Mouse (Mus musculus) adrenal gland, adult (tissue): ENCODE measurements around the gene Shld2.
A peak's percentile ranks its signal among the peaks of the same experiment; 100 is the strongest.
"Not testable (repeated sequence)": the region's sequence is repeated elsewhere in the genome, so short reads cannot be mapped to it uniquely, and the experiment has no call there.

Source experiments
- DNase-seq, 2 experiments: peaks; one replicate each; pipeline ENCODE4 v3.0.0; 2022 to 2023; ENCODE audit warnings: low spot score in 1 of 2; ENCODE audit not compliant: inconsistent age in 2 of 2

Shld2 gene

DNA sequence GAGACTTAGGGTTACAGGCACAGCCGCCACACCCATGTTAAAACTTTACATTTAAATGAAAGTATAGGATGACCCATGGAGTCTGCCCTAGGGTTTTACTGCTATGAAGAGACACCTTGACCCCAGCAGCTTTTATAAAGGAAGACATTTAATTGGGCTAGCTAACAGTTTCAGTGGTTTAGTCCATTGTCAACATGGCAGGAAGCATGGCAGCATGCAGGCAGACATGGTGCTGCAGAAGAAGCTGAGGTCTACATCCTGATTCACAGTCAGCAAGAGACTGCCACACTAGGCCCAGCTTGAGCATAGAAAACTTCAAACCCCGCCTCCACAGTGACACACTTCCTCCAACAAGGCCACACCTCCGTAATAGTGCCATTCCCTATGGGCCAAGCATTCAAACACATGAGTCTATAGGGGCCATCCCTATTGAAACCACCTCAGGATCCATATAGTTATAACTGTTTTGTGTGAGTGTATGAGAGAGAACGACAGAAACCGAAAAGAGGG, 13.3 kb upstream of the Shld2 start:
- DNase-seq: no peak

DNA sequence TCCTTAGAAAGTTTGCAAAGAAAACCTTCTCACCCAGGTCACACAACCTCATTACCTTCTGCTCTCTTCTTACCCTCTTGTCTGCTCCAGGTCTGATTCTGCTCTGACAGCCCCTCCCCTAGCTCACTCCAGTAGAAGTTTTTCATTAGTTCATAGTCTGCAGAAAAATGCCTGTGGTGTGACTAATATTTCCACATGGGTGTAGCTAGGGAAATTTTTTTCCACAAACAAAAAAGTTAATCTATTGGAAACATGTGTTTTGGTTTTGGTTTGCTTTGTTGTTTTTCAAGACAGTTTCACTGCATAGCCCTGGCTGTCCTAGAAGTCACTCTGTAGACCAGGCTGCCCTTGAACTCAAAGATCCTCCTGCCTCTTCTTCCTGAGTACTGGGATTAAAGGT, 7.8 kb upstream of the Shld2 start:
- DNase-seq: no peak

DNA sequence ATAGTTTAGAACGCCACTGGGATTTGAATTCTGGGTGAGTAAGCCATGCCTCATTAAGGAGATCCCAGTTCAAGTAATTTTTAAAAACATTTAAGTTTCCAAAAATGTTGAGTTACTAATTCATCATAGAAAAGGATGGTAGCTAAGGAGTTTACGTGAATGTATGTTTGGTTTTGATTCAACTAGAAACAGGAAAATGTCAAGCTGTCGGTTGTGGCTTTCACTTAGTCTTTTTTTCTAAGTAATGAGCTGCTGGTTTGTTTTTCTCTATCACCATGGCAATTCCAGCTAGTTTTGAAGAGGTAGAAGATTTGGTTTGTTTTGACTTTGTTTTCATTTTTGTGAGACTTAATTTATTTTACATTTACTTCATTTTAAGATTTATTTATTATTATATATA, 7.1 kb upstream of the Shld2 start:
- no peak for DNase-seq

DNA sequence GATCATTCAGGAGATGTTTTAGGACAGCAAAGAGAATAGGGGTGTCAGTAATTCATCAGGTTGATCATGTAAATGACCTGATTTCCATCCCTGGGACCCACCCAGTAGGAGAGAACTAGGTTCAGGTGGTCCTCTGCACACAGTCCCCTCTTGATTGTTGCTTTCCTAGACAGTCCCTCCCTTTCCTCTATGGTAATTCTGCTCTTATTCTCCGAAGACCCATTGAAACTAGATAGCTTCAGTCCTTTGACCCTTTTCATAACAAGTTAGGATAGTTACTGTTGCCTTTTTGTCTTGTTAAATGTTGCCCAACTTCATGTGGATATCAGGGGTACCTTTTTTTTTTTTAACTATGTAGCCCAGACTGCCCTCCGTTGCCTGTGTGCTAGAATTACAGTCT, 6.1 kb upstream of the Shld2 start:
- DNase-seq: no peak

DNA sequence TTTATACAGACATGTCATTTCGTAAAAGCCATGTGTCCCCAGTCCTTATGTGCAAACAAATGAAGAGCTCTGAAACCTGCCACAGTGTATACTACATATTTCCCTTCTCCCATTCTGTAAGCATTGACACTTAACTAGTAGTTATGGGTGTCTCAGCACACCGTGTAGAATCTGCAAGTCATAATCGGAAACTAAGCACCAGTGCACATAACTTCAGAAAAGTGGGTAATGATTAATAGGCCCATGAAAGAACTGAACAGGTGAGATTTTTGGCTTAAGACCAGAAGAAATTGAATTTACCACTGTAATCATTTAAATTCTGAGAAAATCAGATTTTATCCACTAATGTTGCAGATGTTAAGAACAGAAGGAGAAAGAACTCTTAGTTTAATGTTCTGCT, 4.5 kb upstream of the Shld2 start:
- no peak for DNase-seq

DNA sequence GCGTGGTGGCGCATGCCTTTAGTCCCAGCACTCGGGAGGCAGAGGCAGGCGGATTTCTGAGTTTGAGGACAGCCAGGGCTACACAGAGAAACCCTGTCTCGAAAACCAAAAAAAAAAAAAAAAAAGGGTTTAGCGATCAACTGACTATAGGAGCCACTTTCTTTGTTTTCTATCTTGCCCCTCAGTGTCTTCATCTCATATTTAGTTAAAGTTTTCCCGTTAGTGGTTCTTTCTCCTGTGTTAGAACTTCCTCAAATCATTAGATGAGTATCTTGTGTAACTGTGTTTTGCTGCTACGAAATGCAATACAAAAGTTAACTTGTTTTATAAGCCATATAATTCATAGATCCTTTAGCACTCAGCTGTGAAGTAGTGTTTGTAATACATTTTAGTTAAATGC, 4.1 kb upstream of the Shld2 start:
- not testable (repeated sequence) for DNase-seq

DNA sequence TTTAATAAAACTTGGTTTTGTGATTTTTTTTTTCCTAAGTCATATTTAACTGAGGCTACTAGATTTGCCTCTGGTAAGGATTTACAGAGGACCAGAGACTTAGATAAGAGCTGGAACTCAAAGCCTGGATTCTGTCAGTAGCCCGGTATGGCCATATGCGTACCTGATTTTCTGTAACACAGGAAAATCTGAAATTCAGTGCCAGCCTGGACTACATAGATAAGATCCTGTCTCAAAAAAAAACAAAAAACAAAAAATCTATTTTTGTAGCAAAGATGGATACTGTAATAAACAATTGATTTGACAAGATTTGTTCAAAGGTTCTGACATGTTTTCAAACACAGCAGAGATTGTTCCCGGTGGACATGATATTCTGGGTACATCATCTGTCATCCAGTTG, 3.3 kb upstream of the Shld2 start:
- DNase-seq: no peak

DNA sequence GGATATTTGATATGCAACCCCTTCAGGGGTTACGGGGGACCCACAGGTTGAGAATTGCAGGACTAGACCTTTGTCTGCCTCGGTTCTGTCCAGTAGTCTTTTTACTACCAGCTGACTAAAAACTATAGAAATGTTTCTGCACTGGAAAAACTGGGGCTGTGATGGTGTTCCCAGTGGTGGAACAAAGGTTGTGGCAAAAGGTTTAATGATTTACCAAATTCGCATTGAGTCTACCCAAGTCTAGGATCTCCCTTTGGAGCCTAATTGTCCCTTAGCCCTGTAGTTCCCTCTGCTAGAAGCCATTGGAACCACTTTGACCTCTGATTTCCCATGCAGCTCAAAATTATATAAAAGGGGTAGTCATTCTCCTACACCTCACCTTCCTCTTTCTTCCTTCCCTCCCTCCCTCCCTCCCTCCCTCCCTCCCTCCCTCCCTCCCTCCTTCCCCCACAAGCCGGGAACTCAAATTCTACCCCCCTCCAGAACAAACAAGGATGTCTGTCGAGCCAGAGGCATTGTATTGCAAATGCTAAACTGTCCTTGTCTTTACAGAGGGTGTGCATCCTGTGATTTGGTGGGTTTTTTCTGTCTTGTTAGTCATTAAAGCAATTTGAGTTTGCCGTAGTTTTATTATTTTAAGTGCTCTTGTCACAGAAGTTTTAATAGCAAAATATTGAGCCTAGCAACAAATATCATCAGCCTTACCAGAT, 2.2 kb upstream of the Shld2 start:
- no peak for DNase-seq

DNA sequence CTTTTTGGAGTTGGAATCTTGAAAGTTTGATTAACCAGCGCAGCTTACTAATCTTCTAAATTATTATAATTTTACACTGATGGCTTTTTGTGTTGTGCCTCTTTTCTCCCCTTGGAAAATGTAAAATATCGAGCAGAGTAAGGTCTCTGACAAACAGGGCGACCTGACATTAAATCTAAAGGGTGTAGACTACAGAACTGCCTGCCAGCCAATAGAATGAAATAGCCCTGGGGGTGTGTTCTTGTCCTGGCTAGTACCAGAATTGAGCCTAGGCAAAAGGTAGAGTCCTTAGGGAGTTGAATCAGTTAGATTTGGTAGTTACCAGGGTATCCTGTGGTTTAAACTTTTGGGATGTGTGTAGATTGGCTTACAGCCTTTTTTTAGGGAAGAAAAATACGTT, 1.4 kb upstream of the Shld2 start:
- peak in 1 of 2 experiments; percentile 73 for DNase-seq

DNA sequence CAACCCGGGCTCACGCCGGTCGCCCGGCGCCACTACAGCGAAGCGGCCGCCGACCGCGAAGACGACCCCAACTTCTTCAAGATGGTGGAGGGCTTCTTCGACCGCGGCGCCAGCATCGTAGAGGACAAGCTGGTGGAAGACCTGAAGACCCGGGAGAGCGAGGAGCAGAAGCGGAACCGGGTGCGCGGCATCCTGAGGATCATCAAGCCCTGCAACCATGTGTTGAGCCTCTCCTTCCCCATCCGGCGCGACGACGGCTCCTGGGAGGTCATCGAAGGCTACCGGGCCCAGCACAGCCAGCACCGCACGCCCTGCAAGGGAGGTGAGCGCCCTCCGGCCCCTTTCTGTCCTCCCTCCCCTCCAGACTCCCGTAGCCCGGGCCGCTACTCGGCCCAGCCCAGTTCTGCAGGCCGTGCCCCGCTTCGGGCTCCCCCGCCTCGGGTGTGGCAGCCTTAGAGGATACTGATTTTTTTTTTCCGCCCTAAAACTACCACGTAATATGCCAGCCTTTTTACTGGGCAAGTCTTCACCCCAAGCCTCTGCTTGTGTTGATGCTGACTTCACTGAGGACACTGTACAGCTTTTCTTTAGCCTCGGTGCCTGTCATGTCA, 833 bp upstream of the Shld2 start:
- peak; percentile 75 to 90 for DNase-seq

DNA sequence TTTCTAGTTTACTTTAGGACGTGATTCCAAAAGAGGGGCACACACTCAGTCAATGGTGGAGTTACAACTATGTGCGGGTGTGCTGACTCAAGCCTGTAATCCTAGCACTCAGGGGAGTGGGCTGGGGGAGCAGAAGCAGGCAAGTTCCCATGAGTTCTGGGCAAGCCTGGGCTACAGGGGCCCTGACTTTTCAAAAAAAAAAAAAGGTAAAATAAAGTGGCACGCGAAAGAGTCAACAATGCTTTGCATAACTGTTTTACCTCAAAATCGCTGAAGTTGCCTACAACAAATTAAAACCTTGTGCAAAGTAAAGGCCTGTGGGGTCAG, 423 bp downstream of the Shld2 start:
- DNase-seq: no peak

DNA sequence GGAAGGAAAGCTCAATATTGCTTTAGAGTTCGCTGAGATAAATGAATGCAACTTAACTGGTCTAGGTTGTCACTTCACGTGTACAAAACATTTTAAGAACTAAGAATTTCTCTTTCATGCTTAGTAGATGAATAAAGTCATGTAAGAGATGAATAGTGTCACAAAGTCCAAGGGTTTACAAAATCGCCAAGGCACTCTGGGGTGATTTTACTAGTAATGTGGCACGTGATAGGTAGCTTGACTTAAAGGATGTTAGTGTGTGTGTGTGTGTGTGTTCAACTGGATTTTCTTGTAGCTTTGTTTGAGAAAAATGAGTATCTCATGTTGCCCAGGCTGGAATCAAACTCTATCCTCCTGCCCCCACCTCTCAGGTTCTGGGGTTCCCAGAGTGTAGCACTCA, 1.0 kb downstream of the Shld2 start:
- no peak for DNase-seq

DNA sequence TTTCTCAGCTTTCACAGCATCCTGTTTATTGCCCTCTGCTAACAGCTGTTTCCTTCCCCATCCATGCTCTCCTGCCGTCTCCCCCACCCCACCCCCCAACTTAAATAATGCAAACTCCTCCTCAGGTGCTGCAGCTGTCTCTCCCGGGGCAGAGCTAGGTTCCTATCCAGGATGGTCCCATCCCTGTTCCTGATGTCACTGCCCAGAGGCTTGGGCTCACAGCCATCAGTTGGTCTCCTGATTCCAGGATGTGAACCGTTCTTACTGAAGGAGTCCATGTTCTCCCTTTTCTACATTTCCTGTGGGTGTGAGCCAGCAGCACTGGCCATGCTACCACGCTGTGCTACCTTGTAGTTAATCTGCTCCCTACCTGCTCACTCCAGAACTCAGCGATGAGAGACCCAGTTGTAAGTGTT, 7.0 kb downstream of the Shld2 start:
- no peak for DNase-seq

DNA sequence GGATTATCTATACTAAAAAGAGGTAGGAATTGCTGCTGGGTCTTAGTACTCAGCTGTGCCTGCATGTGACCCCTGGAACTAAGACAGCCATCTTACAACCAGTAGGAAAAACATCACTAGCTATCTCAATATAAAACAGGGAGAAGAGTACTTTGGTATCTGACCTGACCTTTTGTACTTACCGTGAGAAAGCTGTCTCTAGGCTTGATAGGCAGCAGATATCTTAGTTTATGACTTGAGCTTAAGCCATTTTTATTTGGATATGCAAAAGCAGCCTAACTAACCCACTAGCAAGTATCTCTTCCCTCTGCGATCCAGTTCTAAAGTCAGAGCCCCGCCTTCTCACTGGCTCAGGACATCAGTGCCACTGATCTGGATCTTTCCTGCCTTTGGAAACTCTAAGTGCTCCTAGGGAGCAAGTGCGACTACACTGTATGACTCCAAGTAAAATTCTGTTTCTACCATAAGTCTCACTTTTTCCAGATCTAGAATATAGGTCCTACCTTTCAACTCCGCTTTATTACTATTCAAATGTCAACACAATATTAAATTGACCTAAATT, 7.5 kb downstream of the Shld2 start:
- DNase-seq: no peak

DNA sequence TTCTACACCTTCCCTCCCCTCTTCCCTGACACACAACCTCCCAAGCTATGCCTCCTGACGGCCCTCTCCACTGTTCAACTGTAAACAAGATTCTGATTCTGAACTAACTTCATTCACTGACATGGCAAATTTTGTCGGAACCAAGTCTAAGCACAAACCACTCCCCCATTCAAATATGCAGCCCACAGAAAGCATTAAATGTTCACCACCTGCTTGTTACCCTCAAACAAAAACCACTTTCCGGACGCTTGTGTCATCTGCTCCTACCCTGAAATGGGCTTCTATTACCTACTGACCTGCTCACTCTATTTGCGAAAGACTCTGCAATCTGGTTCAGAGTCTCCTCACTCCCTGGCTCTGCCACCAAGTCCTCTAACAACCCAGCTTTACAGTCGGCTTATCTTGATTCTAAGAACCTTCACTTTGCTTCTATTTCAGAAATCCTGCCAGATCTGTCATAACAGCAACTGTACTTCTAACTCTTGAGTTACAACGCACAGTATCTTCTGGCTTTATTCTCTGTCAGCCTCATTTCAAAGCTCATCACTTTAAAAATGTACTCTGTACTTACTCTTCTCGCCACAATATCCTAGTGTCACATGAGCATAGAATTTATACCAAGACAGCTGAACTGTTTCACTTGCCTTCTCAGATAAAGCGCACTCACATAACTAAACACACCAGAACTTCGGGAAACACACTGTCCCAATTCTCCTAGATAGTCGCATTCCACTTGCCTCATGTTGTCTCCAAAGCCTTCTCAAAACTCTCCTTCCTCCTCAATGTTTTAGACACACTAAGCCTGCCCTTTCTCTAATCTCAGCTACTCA, 11.2 kb downstream of the Shld2 start:
- DNase-seq: no peak

DNA sequence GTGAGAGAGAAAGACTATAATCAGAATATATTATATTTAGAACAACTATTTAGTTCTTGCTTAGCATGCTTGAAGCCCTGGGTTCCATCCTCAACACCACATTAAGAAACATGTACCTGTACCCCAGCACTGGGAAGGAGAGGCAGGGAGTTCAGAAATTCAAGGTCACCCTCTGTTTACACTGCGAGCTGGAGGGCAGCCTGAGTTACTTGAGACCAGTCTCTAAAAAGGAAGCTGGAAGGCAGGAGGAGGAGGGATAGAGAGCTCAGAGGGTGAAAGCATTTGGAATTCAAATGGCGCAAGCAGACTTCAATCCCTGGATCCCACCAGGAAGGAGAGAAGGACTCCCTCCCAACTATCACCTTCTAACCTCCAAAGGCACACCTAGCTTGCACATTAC, 12.7 kb downstream of the Shld2 start:
- peak in 1 of 2 experiments; percentile 44 for DNase-seq

DNA sequence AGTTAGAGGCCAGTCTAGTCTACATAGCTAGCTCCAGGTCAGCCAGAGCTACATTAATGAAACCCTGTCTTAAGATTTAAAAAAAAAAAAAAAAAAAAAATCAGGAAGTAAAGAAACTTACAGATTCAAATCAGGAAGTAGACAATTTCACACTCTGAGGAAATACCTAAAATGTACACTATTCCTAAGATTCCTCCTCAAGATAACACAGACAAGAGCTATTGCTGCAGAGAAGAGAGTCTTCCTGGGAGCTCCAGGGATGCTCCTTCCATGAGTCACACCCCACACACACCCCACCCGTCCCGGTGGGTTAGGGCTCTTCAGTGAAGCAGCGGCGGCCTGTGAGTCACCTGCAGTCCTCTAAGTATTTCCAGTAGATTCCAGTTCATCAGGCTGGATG, 13.3 kb downstream of the Shld2 start:
- peak; percentile 71 to 72 for DNase-seq

DNA sequence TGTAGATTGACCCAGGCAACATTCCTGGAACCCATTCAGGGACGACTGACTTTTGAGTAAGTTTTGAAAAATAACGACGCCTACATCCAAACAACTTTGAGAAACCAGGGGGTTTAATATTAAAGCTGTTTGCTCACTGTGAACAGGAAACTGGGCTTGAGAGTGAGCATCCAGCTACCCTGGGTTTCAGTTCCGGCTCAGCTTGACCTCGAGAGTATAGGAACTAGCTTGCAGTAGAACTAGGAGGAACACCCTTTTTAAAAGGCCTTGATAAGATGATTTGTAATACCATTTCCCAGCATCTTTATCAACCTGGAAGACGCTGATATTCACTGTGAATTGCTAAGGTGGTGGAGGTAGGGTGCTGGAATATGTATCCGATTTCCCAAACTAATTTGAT, 13.9 kb downstream of the Shld2 start:
- no peak for DNase-seq

DNA sequence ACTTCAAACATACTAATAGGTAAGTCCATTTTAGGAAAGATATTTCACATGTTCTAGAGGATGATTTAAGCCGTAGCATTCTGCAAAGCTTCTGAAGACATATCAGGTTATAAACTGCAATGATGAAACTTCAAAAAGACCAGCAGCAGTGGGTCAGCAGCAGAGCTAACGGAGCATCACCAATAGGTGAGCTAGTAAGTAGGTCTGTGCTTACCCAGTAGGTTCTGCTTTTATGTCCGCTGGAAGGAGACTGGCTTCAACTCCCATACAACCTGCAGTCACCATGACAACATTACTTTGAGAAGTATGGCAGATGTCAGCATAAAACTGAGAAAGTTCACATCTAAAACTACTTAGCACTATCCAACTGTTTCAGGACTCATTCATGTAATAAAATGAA, 16.7 kb downstream of the Shld2 start:
- DNase-seq: no peak

DNA sequence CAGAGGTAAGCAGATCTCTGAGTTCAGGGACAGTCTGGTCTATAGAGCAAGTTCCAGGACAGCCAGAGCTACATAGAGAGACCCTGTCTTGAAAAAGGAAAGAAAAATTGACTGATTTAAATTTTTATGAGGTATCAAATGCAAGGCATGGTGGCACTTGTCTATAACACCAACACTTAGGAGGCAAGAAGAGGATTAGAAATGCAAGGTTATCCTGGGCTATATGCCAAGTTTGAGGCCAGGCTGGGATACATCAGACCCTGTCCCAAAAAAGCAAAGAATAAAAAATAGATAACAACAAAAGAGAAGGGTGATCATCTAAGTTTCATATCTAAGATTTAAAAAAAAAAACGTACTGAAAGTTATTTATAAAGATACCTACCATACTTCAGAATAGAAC, 20.1 kb downstream of the Shld2 start:
- DNase-seq: no peak

DNA sequence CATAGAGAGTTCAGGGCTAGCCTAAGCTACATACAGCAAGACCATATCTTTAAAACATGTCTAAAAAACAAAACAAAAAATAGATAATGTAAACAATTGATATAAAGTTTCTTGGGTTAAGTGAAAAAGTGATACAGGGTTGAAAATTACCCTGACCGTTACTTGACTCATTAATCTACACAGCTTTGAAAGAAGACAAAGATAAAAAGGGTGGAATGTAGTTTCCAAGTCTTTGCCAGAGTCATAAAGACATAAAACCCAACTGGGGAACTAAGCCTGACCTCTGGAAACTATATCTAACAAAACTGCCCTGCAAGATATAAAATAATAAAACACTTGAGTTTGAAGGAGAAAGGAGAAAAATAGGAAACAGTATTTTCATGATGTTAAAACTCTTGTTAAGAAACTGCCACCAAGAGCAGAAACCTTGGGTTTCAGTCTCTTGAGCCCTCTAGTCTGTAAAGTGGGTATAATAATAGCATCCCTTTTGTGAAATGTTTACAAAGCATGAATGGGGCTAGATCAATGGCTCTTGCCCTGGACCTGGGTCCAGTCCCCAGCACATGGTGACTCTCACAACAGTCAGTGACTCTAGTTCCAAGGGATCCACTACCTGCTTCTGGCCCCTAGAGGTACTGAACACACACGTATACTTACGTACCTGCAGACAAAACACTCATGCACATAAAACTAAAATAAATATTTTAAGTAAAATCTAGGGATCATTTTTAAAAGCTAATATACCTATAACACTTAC, 20.9 kb downstream of the Shld2 start:
- DNase-seq: no peak
